Comparison of ENCODE assay signal across 8 mouse cellular contexts in genomic region chrX:12159534-12159881, GRCm38 (mm10). TPM values are rescaled to one million over a fixed set of nuclear protein-coding genes. Genes with fewer than 3 reads are reported as not detected.
DNase-seq lines count a peak whose midpoint lies in the region; ATAC-seq lines count a peak whose summit lies in the region.

No protein-coding gene starts in this region.

- ATAC-seq in midbrain, embryonic 15.5 days (replicated peaks) = peak; percentile 31
- ATAC-seq in inflammation-experienced regulatory T-cells, adult 6 months = no peak

- H3K27me3 ChIP-seq in midbrain, embryonic 15.5 days (replicated peaks) = peaks cover 36% of the 10 kb centered on the region

- no peaks in the 10 kb centered on the region for H3K9me3 ChIP-seq in midbrain, embryonic 15.5 days

- peaks cover 29% of the 10 kb centered on the region for H3K4me1 ChIP-seq in midbrain, embryonic 15.5 days

- H3K4me3 ChIP-seq in midbrain, embryonic 15.5 days = peak overlapping the region; percentile 48

- whole genome bisulfite sequencing in midbrain, embryonic 15.5 days = 3% methylated on average over 12 of the region's 19 CpGs

- H3K9ac ChIP-seq in midbrain, embryonic 15.5 days = peak overlapping the region; percentile 50

- peak; percentile 16 to 29 for DNase-seq in layer of hippocampus, postnatal 25 days (ENCODE audit: extremely low spot score in 1 of 2, low spot score in 1 of 2)
- no peak for DNase-seq in layer of hippocampus, adult 9-10 months (ENCODE audit: low spot score)
- peak; percentile 48 for DNase-seq in adrenal gland, postnatal 14 days
- peak; percentile 20 to 41 for DNase-seq in gastrocnemius, postnatal 4 days (ENCODE audit: low spot score in 2 of 2)
- DNase-seq in left cerebral cortex, postnatal 25 days (ENCODE audit: low spot score in 2 of 2) = peak; percentile 36 to 64
- peak; percentile 44 for DNase-seq in testis, postnatal 10 days (ENCODE audit: low spot score)

- no peaks in the 10 kb centered on the region for H3K36me3 ChIP-seq in midbrain, embryonic 15.5 days (replicated peaks)

- peak overlapping the region; percentile 70 for H3K4me2 ChIP-seq in midbrain, embryonic 15.5 days

- intact Hi-C loops in left cerebral cortex, postnatal 25 days (cut with DNase I) = loop anchor here (1.0 to 10.0 kb wide), 6 partner anchors 23 to 355 kb away; no protein-coding TSS in a partner anchor

- peak overlapping the region; percentile 42; the same call in 1 of the 2 replicates for H3K27ac ChIP-seq in midbrain, embryonic 15.5 days

RNA-seq across cellular contexts. Expression of gene Bcor, which starts 0.6 kb away (rescaled TPM):
- 10 to 100 TPM; 17.1 to 17.6 TPM for total RNA-seq in layer of hippocampus, postnatal 25 days (2021)
- total RNA-seq in adrenal gland, postnatal 14 days (2021) = 18.6 and 25.5 TPM in 2 replicates
- total RNA-seq in gastrocnemius, postnatal 4 days (2021) = 10 to 100 TPM; 38.1 to 38.7 TPM
- 10 to 100 TPM; 31.3 to 35.8 TPM for total RNA-seq in left cerebral cortex, postnatal 25 days (2021)
- 18.4 and 18.8 TPM in 2 replicates for polyA plus RNA-seq in midbrain, embryonic 15.5 days (2015; fragmentation: Nextera tagmentation; extraction: Ambion mirVana)
- 10 to 100 TPM; 15.1 to 28.3 (median 23.8) TPM for polyA plus RNA-seq in inflammation-experienced regulatory T-cells, adult 6 months (2017; shearing (Covaris generic))
